Mouse (Mus musculus) forebrain, embryonic 13.5 days (tissue): ENCODE measurements around the gene Gm48552. TPM values are rescaled to one million over a fixed set of nuclear protein-coding genes. Genes with fewer than 3 reads are reported as not detected.

Source experiments
- ATAC-seq: fragments of 200-750 bp; cut with Nextera tagmentation; 2 replicates; pipeline ENCODE4 v1.8.0; 2017
- H3K27ac ChIP-seq: fragments of 300-500 bp; sonication (generic); 2 replicates; pipeline ENCODE4 v1.5.1; 2015; ENCODE audit warnings: inconsistent platforms, mild to moderate bottlenecking, moderate library complexity
- H3K27me3 ChIP-seq: fragments of 300-500 bp; sonication (generic); 2 replicates; pipeline ENCODE4 v1.6.1; 2015; ENCODE audit warnings: mild to moderate bottlenecking, inconsistent platforms
- H3K36me3 ChIP-seq: fragments of 300-500 bp; sonication (generic); 2 replicates; pipeline ENCODE4 v1.6.1; 2015; ENCODE audit warnings: mild to moderate bottlenecking, inconsistent platforms; ENCODE audit not compliant: poor library complexity, severe bottlenecking
- H3K4me1 ChIP-seq: fragments of 300-500 bp; sonication (generic); 2 replicates; pipeline ENCODE4 v1.6.1; 2015; ENCODE audit warnings: inconsistent platforms
- H3K4me2 ChIP-seq: fragments of 300-500 bp; sonication (generic); 2 replicates; pipeline ENCODE4 v1.6.1; 2015; ENCODE audit warnings: inconsistent platforms, mild to moderate bottlenecking, moderate library complexity
- H3K4me3 ChIP-seq: fragments of 300-500 bp; sonication (generic); 2 replicates; pipeline ENCODE4 v1.5.1; 2015; ENCODE audit warnings: mild to moderate bottlenecking, inconsistent platforms
- H3K9ac ChIP-seq: fragments of 300-500 bp; sonication (generic); 2 replicates; pipeline ENCODE4 v1.6.1; 2015; ENCODE audit warnings: mild to moderate bottlenecking, inconsistent platforms
- H3K9me3 ChIP-seq: fragments of 300-500 bp; sonication (generic); replicated peaks from 2 replicates; pipeline ENCODE4 v1.6.1; 2016; ENCODE audit warnings: inconsistent platforms
- WGBS: fragments of 180-500 bp; shearing (Covaris S2); methylation state at CpG from one replicate; pipeline ENCODE4 v1.1.7; 2015; 5-methylcytosine and 5-hydroxymethylcytosine counted together
- polyA plus RNA-seq: library from polyadenylated mRNA; unstranded; fragments of >200 nt; fragmentation: Nextera tagmentation; extraction: Ambion mirVana; gene quantifications from 2 replicates; pipeline ENCODE4 v1.2.1, GENCODE M21; 2015

Gm48552 gene
- polyA plus RNA-seq, 1 experiment from 2014 or later = 2.3 TPM

GRCm38 (mm10) chr10:81411471-81412400, 22.9 kb downstream of the Gm48552 start:
- H3K9ac ChIP-seq = peak overlapping the region; percentile 31; the same call in 1 of the 2 replicates
- peaks cover 21% of the 10 kb centered on the region for H3K27me3 ChIP-seq
- no peak for ATAC-seq
- peaks cover 16% of the 10 kb centered on the region for H3K36me3 ChIP-seq
- no peak overlapping the region for H3K4me3 ChIP-seq
- no peaks in the 10 kb centered on the region for H3K9me3 ChIP-seq
- peak overlapping the region; percentile 76 for H3K27ac ChIP-seq
- H3K4me2 ChIP-seq = no peak overlapping the region
- peaks cover 79% of the 10 kb centered on the region for H3K4me1 ChIP-seq
- 68% methylated on average over 18 of the region's 18 CpGs for WGBS

GRCm38 (mm10) chr10:81412586-81413309, 23.9 kb downstream of the Gm48552 start:
- Histone ChIP-seq H3K4me2 (no peak overlapping the region), H3K9me3 (no peaks in the 10 kb centered on the region), H3K4me3 (no peak overlapping the region), H3K4me1 (peaks cover 79% of the 10 kb centered on the region), H3K27ac (peak overlapping the region; percentile 76), H3K9ac (0 out of 2 replicates have a peak overlapping the region, but pooled peaks have one; percentile 31), H3K36me3 (peaks cover 11% of the 10 kb centered on the region), H3K27me3 (peaks cover 10% of the 10 kb centered on the region)
- ATAC-seq = no peak
- WGBS = 76% methylated on average over 16 of the region's 16 CpGs

- H3K4me1 ChIP-seq = peaks cover 80% of the 10 kb centered on the region
- H3K9ac ChIP-seq = peak overlapping the region; percentile 50
These were observed 24.8 kb downstream of the Gm48552 start for GRCm38 (mm10) chr10:81413310-81414261.

GRCm38 (mm10) chr10:81414682-81415081, 25.9 kb downstream of the Gm48552 start:
- no peaks in the 10 kb centered on the region for H3K27me3 ChIP-seq
- ATAC-seq = no peak
- no peak overlapping the region for H3K4me3 ChIP-seq
- no peak overlapping the region for H3K9ac ChIP-seq
- H3K27ac ChIP-seq = peak overlapping the region; percentile 35; the same call in 1 of the 2 replicates
- no peak overlapping the region for H3K4me2 ChIP-seq
- peaks cover 6% of the 10 kb centered on the region for H3K36me3 ChIP-seq
- H3K4me1 ChIP-seq = peaks cover 81% of the 10 kb centered on the region
- no peaks in the 10 kb centered on the region for H3K9me3 ChIP-seq

More at GRCm38 (mm10) chr10:81413310-81414261, 24.8 kb downstream of the Gm48552 start:
- ATAC-seq = peak; percentile 14; the same call in 1 of the 2 replicates
- Histone ChIP-seq H3K36me3 (peaks cover 2% of the 10 kb centered on the region; the same call in 1 of the 2 replicates), H3K27me3 (peaks cover 2% of the 10 kb centered on the region; the same call in 1 of the 2 replicates), H3K4me2 (peak overlapping the region; percentile 45), H3K27ac (peak overlapping the region; percentile 35; the same call in 1 of the 2 replicates), H3K9me3 (no peaks in the 10 kb centered on the region), H3K4me3 (no peak overlapping the region; the same call in 1 of the 2 replicates)
- 24% methylated on average over 26 of the region's 26 CpGs for WGBS

- 77% methylated on average over 5 of the region's 5 CpGs for WGBS
- H3K9me3 ChIP-seq = no peaks in the 10 kb centered on the region
- no peak for ATAC-seq
- peak overlapping the region; percentile 92 for H3K27ac ChIP-seq
- H3K9ac ChIP-seq = no peak overlapping the region
- peaks cover 10% of the 10 kb centered on the region for H3K36me3 ChIP-seq
- H3K27me3 ChIP-seq = no peaks in the 10 kb centered on the region
- H3K4me2 ChIP-seq = no peak overlapping the region
- peaks cover 81% of the 10 kb centered on the region for H3K4me1 ChIP-seq
- H3K4me3 ChIP-seq = no peak overlapping the region
These were observed 26.3 kb downstream of the Gm48552 start for GRCm38 (mm10) chr10:81415146-81415545.

- Histone ChIP-seq H3K9me3 (no peaks in the 10 kb centered on the region), H3K9ac (peak overlapping the region; percentile 16; the same call in 1 of the 2 replicates), H3K4me3 (no peak overlapping the region), H3K4me1 (peaks cover 78% of the 10 kb centered on the region), H3K4me2 (no peak overlapping the region), H3K27ac (peak overlapping the region; percentile 92), H3K27me3 (no peaks in the 10 kb centered on the region), H3K36me3 (peaks cover 15% of the 10 kb centered on the region)
- 66% methylated on average over 17 of the region's 17 CpGs for WGBS
- no peak for ATAC-seq
These were observed 26.9 kb downstream of the Gm48552 start for GRCm38 (mm10) chr10:81415549-81416310.

- 2% methylated on average over 26 of the region's 26 CpGs for WGBS
- Histone ChIP-seq H3K36me3 (peaks cover 15% of the 10 kb centered on the region), H3K4me3 (peak overlapping the region; percentile 27), H3K4me1 (peaks cover 68% of the 10 kb centered on the region), H3K4me2 (peak overlapping the region; percentile 53), H3K9me3 (no peaks in the 10 kb centered on the region), H3K27me3 (no peaks in the 10 kb centered on the region), H3K27ac (peak overlapping the region; percentile 92), H3K9ac (peak overlapping the region; percentile 55)
- ATAC-seq = peak; percentile 85
These were observed 27.9 kb downstream of the Gm48552 start for GRCm38 (mm10) chr10:81416581-81417226.

- Histone ChIP-seq H3K9me3 (no peaks in the 10 kb centered on the region), H3K36me3 (peaks cover 15% of the 10 kb centered on the region), H3K4me1 (peaks cover 60% of the 10 kb centered on the region), H3K4me2 (peak overlapping the region; percentile 53), H3K4me3 (no peak overlapping the region), H3K27ac (peak overlapping the region; percentile 92), H3K27me3 (0 out of 2 replicates have a peak, but pooled peaks cover 3% of the 10 kb centered on the region), H3K9ac (peak overlapping the region; percentile 55)
- 48% methylated on average over 12 of the region's 12 CpGs for WGBS
- peak; percentile 7; the same call in 1 of the 2 replicates for ATAC-seq
These were observed 28.7 kb downstream of the Gm48552 start for GRCm38 (mm10) chr10:81417227-81418215.

- Histone ChIP-seq H3K9me3 (no peaks in the 10 kb centered on the region), H3K4me3 (no peak overlapping the region), H3K27me3 (0 out of 2 replicates have a peak, but pooled peaks cover 8% of the 10 kb centered on the region), H3K9ac (peak overlapping the region; percentile 34; the same call in 1 of the 2 replicates), H3K36me3 (peaks cover 15% of the 10 kb centered on the region), H3K27ac (peak overlapping the region; percentile 92), H3K4me1 (peaks cover 55% of the 10 kb centered on the region), H3K4me2 (no peak overlapping the region)
- WGBS = 50% methylated on average over 11 of the region's 11 CpGs
- ATAC-seq = no peak
These were observed 29.6 kb downstream of the Gm48552 start for GRCm38 (mm10) chr10:81418216-81419070.
